Mouse (Mus musculus) cerebellum, adult 2 months (tissue): Measurements from ENCODE around the gene Ttc29. TPM values are rescaled to one million over a fixed set of nuclear protein-coding genes. Genes with fewer than 3 reads are reported as not detected.

Experiments used
- DNase-seq, 2 experiments: peaks; one replicate each; pipeline ENCODE4 v3.0.0; 2021
- H3K27ac ChIP-seq: fragments of 200-500 bp; 2 replicates; pipeline ENCODE4 v1.5.1; 2012; ENCODE audit warnings: low read length, control low read depth, inconsistent platforms; ENCODE audit not compliant: insufficient read depth
- H3K27me3 ChIP-seq: fragments of 200-500 bp; 2 replicates; pipeline ENCODE4 v1.6.1; 2012; ENCODE audit warnings: inconsistent platforms, mild to moderate bottlenecking, low read length, moderate library complexity; ENCODE audit not compliant: control insufficient read depth, insufficient read depth
- H3K4me1 ChIP-seq: fragments of 200-500 bp; 2 replicates; pipeline ENCODE4 v1.6.1; 2011; ENCODE audit warnings: low read length; ENCODE audit not compliant: control insufficient read depth, insufficient read depth
- H3K4me3 ChIP-seq: fragments of 200-500 bp; replicated peaks from 2 replicates; pipeline ENCODE3; 2011; ENCODE audit warnings: mild to moderate bottlenecking, low read depth, low read length, control low read depth; ENCODE audit not compliant: insufficient read depth
- CTCF ChIP-seq: fragments of 200-500 bp; IDR thresholded peaks from 2 replicates; pipeline ENCODE4 v1.5.1; 2011; ENCODE audit warnings: low read depth, mild to moderate bottlenecking, control low read depth, low read length, moderate library complexity, borderline replicate concordance; ENCODE audit not compliant: insufficient read depth
- POLR2A ChIP-seq: fragments of 200-500 bp; IDR thresholded peaks from 2 replicates; pipeline ENCODE4 v1.6.1; 2011; ENCODE audit warnings: low read length, control low read depth, borderline replicate concordance; ENCODE audit not compliant: insufficient read depth
- WGBS: fragments of 180-500 bp; shearing (Covaris S2); methylation state at CpG from one replicate; pipeline ENCODE4 v1.1.7; 2018; 5-methylcytosine and 5-hydroxymethylcytosine counted together
- polyA plus RNA-seq: library from polyadenylated mRNA; depleted of rRNA; stranded (reverse); fragments of >200 nt; gene quantifications from 2 replicates; pipeline ENCODE4 v1.2.3, GENCODE M21; 2012; rRNA removed

Gene Ttc29
- polyA plus RNA-seq, 1 experiment: 0.70 TPM

DNA sequence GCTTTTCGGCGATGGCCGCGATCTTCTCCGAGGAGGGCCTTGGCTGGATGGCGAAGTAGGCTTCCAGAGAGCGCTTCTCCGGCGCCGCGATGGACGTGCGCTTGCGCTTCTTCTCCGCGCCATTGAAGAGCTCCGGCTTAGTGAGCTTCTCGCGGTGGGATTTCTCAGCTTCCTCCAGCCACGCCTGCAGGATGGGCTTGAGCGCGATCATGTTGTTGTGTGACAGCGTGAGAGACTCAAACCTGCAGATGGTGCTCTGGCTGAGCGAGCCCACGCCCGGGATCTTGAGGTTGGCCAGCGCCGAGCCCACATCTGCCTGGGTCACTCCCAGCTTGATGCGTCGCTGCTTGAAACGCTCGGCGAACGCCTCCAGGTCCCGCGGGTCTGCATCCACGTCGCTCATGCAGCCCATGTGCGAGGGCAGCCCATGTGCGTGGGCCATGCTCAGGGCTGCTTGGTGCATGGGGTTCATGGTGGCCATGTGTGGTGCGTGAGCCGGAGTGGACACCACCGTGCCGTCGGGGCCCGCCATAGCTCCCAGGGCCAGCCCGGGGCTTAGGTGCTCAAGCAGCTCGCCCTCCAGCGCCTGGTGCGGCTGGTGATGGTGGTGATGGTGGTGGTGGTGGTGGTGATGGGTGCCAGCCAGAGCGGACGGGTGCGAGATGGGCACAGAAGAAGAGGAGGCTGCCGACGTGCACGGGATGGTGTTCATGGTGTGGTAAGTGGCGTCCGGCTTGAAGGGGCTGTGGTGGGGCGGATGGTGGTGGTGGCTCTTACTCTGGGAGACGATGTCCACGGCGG is 221.9 kb downstream of the Ttc29 start:
- WGBS: 1% methylated on average over 61 of the region's 62 CpGs
- DNase-seq: no peak
- TF ChIP-seq CTCF (no peak), POLR2A (no peak)
- Histone ChIP-seq H3K27ac (no peak overlapping the region), H3K27me3 (peaks cover 5% of the 10 kb centered on the region; the same call in 1 of the 2 replicates), H3K4me1 (peaks cover 6% of the 10 kb centered on the region; the same call in 1 of the 2 replicates), H3K4me3 (no peak overlapping the region)

GRCm38 (mm10) chr8:78435624-78435960 is 222.5 kb downstream of the Ttc29 start:
- Histone ChIP-seq H3K27me3 (peaks cover 5% of the 10 kb centered on the region; the same call in 1 of the 2 replicates), H3K4me3 (no peak overlapping the region), H3K27ac (no peak overlapping the region), H3K4me1 (peaks cover 6% of the 10 kb centered on the region; the same call in 1 of the 2 replicates)
- 1% methylated on average over 18 of the region's 18 CpGs for WGBS
- TF ChIP-seq CTCF (no peak), POLR2A (no peak)
- DNase-seq: no peak

GRCm38 (mm10) chr8:78436071-78436651 is 223.1 kb downstream of the Ttc29 start, which contains the start of gene Pou4f2:
Gene Pou4f2 (minus strand): TSS chr8:78436645.
- WGBS: under 1% methylated on average over 54 of the region's 54 CpGs
- peaks cover 5% of the 10 kb centered on the region; the same call in 1 of the 2 replicates for H3K27me3 ChIP-seq
- no peak within 1 kb of the TSS for H3K4me3 ChIP-seq
- peaks cover 6% of the 10 kb centered on the region; the same call in 1 of the 2 replicates for H3K4me1 ChIP-seq
- peak; percentile 6 to 28 for DNase-seq
- H3K27ac ChIP-seq: no peak within 1 kb of the TSS
- TF ChIP-seq POLR2A (no peak), CTCF (no peak)

GRCm38 (mm10) chr8:78436661-78437060 is 223.6 kb downstream of the Ttc29 start:
- TF ChIP-seq POLR2A (no peak), CTCF (no peak)
- peaks cover 5% of the 10 kb centered on the region; the same call in 1 of the 2 replicates for H3K27me3 ChIP-seq
- WGBS: 1% methylated on average over 20 of the region's 25 CpGs

GRCm38 (mm10) chr8:78437140-78438045 is 224.3 kb downstream of the Ttc29 start:
- no peak overlapping the region for H3K27ac ChIP-seq
- H3K27me3 ChIP-seq: peaks cover 5% of the 10 kb centered on the region; the same call in 1 of the 2 replicates
- TF ChIP-seq POLR2A (no peak), CTCF (no peak)
- no peak for DNase-seq
- H3K4me3 ChIP-seq: no peak overlapping the region
- H3K4me1 ChIP-seq: peaks cover 6% of the 10 kb centered on the region; the same call in 1 of the 2 replicates
- WGBS: 3% methylated on average over 32 of the region's 32 CpGs

More at GRCm38 (mm10) chr8:78436661-78437060, 223.6 kb downstream of the Ttc29 start:
- no peak for DNase-seq
- Histone ChIP-seq H3K4me1 (peaks cover 6% of the 10 kb centered on the region; the same call in 1 of the 2 replicates), H3K4me3 (no peak overlapping the region), H3K27ac (no peak overlapping the region)

- Histone ChIP-seq H3K4me3 (no peak overlapping the region), H3K4me1 (peaks cover 6% of the 10 kb centered on the region; the same call in 1 of the 2 replicates), H3K27me3 (peaks cover 5% of the 10 kb centered on the region; the same call in 1 of the 2 replicates), H3K27ac (no peak overlapping the region)
- TF ChIP-seq CTCF: no peak
- no peak for TF ChIP-seq POLR2A
- peak in 1 of 2 experiments; percentile 13 for DNase-seq
- WGBS: under 1% methylated on average over 18 of the region's 18 CpGs
Observed at GRCm38 (mm10) chr8:78438121-78438520, 225.0 kb downstream of the Ttc29 start.

DNA sequence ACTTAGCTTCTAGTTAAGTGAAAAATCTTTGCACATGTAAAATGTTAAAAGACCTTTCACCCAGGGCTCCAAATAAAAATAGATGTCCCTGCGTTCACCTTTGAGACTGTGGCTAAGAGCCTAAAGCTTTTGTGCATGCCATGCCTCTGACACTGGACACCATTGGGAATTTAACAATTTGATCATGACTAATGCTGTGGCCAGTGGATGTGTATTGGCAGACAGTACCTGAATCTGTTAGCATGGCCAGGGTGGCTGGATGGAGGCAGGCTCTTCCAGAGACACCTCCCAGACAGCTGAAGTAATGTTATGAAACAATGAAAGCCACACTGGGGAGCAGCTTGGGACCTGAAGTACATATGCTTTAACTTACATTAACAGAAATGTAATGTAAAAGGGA is 229.7 kb downstream of the Ttc29 start:
- Histone ChIP-seq H3K27ac (no peak overlapping the region), H3K4me3 (no peak overlapping the region), H3K4me1 (peaks cover 2% of the 10 kb centered on the region; the same call in 1 of the 2 replicates), H3K27me3 (peaks cover 2% of the 10 kb centered on the region; the same call in 1 of the 2 replicates)
- WGBS: 88% methylated on average over 1 of the region's 1 CpGs
- TF ChIP-seq CTCF (no peak), POLR2A (no peak)
- DNase-seq: no peak

Other genes starting within 250 kb of the Ttc29 start
- gene Pou4f2, start 223.3 kb downstream of the Ttc29 start, polyA plus RNA-seq: 0.55 and 0.80 TPM in 2 replicates